Mouse (Mus musculus) hindbrain, embryonic 14.5 days (tissue): ENCODE data around the gene Bpgm. TPM values are rescaled to one million over a fixed set of nuclear protein-coding genes. Genes with fewer than 3 reads are reported as not detected.

ENCODE experiments used
- ATAC-seq: fragments of 200-750 bp; cut with Nextera tagmentation; 2 replicates; pipeline ENCODE4 v1.8.0; 2017; ENCODE audit warnings: moderate number of reproducible peaks, mild to moderate bottlenecking, moderate TSS enrichment, moderate library complexity; ENCODE audit not compliant: low FRiP score
- DNase-seq: peaks from one replicate; pipeline ENCODE4 v3.0.0-alpha.2; 2015; ENCODE audit warnings: low spot score
- H3K27ac ChIP-seq: fragments of 300-500 bp; sonication (generic); 2 replicates; pipeline ENCODE4 v1.5.1; 2014; ENCODE audit warnings: mild to moderate bottlenecking, moderate library complexity
- H3K27me3 ChIP-seq: fragments of 300-500 bp; sonication (generic); 2 replicates; pipeline ENCODE4 v1.6.1; 2014; ENCODE audit warnings: mild to moderate bottlenecking, low read length, mixed read lengths; ENCODE audit not compliant: control insufficient read depth, insufficient read depth
- H3K36me3 ChIP-seq: fragments of 300-500 bp; sonication (generic); replicated peaks from 2 replicates; pipeline ENCODE4 v1.6.1; 2014; ENCODE audit not compliant: control insufficient read depth, insufficient read depth
- H3K4me1 ChIP-seq: fragments of 300-500 bp; sonication (generic); replicated peaks from 2 replicates; pipeline ENCODE4 v1.6.1; 2014; ENCODE audit warnings: antibody characterized with exemption, low read length, mixed read lengths; ENCODE audit not compliant: control insufficient read depth, insufficient read depth
- H3K4me2 ChIP-seq: fragments of 300-500 bp; sonication (generic); replicated peaks from 2 replicates; pipeline ENCODE4 v1.6.1; 2014; ENCODE audit warnings: mild to moderate bottlenecking, moderate library complexity
- H3K4me3 ChIP-seq: fragments of 300-500 bp; sonication (generic); replicated peaks from 2 replicates; pipeline ENCODE4 v1.5.1; 2014; ENCODE audit warnings: mild to moderate bottlenecking, low read length
- H3K9ac ChIP-seq: fragments of 300-500 bp; sonication (generic); 2 replicates; pipeline ENCODE4 v1.6.1; 2014
- H3K9me3 ChIP-seq: fragments of 300-500 bp; sonication (generic); 2 replicates; pipeline ENCODE4 v1.6.1; 2016; ENCODE audit warnings: low read length; ENCODE audit not compliant: control insufficient read depth
- WGBS: fragments of 180-500 bp; shearing (Covaris S2); extraction: QIAGEN DNeasy Blood & Tissue Kit; methylation state at CpG from one replicate; pipeline ENCODE4 v1.1.7; 2014; 5-methylcytosine and 5-hydroxymethylcytosine counted together
- polyA plus RNA-seq: library from polyadenylated mRNA; unstranded; fragments of >200 nt; fragmentation: Nextera tagmentation; extraction: Ambion mirVana; gene quantifications from 2 replicates; pipeline ENCODE4 v1.2.1, GENCODE M21; 2014

Bpgm gene
- polyA plus RNA-seq, 1 experiment from 2014 or later: 85.2 TPM

DNA sequence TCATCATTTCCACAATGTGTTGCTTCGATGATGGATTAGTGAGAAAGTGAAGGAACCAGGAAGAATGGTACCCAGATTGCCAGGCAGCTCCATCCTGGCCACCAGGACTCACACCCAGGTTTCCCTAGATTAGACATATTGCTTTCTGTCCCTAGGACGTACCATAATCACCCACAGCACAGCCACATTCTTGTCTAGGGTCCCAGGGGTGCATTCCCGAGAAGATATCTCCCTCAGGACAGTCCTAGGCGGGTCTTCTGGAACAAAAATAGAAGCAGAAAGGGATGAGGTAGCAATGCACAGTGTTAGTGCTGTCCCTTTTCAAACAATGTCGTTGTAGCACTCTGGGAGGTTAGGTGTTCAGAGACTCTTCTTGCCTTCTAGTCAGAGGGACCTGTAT lies 57.9 kb downstream of the Bpgm start:
- Histone ChIP-seq H3K27ac (no peak overlapping the region), H3K36me3 (no peaks in the 10 kb centered on the region), H3K4me1 (no peaks in the 10 kb centered on the region), H3K4me2 (no peak overlapping the region), H3K4me3 (no peak overlapping the region), H3K9ac (no peak overlapping the region), H3K9me3 (no peaks in the 10 kb centered on the region), H3K27me3 (no peaks in the 10 kb centered on the region)
- ATAC-seq (no peak), DNase-seq (no peak)
- 81% methylated on average over 5 of the region's 5 CpGs for WGBS

DNA sequence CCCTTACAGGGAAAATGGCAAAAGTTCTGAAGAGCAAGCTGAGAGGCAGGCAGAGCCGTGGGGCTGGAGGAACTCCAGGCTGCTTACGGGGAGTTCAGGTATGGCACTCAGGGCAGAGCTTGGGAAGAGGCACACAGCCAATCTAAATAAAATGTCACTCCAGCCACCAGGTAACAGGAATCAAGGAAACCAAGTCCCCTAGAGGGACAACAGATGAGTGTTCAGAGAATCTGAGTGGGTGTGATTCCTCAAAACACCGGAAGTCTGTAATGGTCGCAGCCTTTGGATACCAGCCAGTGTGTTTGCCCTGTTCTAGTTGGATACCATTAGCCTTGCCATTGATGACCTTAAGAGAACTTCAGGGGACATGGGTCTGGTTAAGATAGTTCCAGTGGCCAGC lies 66.9 kb downstream of the Bpgm start:
- Histone ChIP-seq H3K27me3 (no peaks in the 10 kb centered on the region), H3K27ac (no peak overlapping the region), H3K4me1 (peaks cover 22% of the 10 kb centered on the region), H3K9me3 (no peaks in the 10 kb centered on the region), H3K4me2 (no peak overlapping the region), H3K4me3 (no peak overlapping the region), H3K36me3 (no peaks in the 10 kb centered on the region), H3K9ac (no peak overlapping the region)
- DNase-seq (no peak), ATAC-seq (no peak)
- WGBS: 83% methylated on average over 4 of the region's 4 CpGs

DNA sequence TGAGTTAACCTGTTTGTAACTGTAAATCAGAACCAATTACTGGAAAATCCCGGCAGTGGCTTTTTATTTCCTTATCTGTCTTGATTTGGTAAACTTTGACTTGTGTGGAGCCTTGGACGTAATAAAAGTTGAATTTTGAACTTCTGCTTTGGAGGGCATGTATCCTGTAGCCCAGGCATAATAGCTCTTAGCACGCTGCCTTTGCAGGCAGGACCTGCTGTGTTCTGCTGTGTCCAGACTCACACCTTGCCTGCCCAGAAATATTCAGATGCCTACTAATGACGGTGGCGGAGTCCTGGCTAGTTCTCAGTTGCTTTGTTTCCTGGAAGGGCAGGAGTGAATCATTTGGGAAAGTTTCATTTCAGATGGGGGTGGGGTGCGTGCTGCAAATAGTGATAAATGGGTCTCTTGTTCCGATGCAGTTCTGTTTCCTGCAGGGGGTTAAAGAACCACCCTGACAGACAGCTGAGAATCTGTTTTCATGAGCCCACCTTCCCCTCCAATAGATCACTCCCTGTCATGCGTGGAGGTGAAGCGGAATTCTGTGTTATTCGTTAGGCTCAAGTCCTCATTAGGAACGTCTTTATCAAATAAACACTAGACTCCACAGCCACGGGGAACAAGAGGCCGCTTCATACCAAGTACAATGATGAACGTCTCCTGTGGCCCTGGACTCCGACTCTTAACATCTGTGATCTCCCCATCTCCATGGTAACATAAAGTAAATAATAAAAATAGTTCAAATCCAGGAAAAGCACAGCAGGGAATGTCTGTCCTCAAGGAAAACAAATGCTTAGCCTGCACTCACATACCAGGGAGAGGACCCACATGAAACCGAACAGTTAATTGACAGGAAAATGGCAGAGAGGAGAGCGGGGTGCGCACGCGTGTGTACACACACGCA lies 67.5 kb downstream of the Bpgm start:
- ATAC-seq (no peak), DNase-seq (no peak)
- H3K4me3 ChIP-seq: no peak overlapping the region
- H3K27me3 ChIP-seq: no peaks in the 10 kb centered on the region
- whole genome bisulfite sequencing: 51% methylated on average over 21 of the region's 21 CpGs
- peaks cover 22% of the 10 kb centered on the region for H3K4me1 ChIP-seq
- no peak overlapping the region for H3K27ac ChIP-seq
- no peaks in the 10 kb centered on the region for H3K36me3 ChIP-seq
- H3K9me3 ChIP-seq: no peaks in the 10 kb centered on the region
- peak overlapping the region; percentile 30 for H3K4me2 ChIP-seq
- H3K9ac ChIP-seq: no peak overlapping the region

DNA sequence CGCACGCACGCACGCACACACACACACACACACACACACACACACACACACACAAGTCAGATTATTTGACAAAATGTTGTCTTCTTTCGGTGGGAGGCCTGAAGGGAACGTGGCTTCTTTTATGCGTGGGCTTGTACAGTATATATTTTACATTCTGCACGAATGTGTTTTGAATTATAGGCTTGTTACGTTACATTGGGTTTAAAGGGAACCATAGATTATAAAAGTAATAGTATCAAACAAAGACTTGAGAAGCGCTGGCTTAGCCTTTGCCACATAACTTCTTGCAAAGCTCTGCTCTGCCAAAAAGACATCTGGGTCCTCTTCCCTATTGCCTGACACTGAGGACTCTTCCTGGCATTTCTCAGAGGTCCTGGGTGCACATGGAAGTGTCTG lies 68.2 kb downstream of the Bpgm start:
- no peak for ATAC-seq
- 87% methylated on average over 10 of the region's 10 CpGs for WGBS
- H3K9ac ChIP-seq: no peak overlapping the region
- H3K9me3 ChIP-seq: no peaks in the 10 kb centered on the region
- peaks cover 22% of the 10 kb centered on the region for H3K4me1 ChIP-seq
- H3K4me3 ChIP-seq: no peak overlapping the region
- no peaks in the 10 kb centered on the region for H3K36me3 ChIP-seq
- no peak overlapping the region for H3K27ac ChIP-seq
- no peaks in the 10 kb centered on the region for H3K27me3 ChIP-seq
- DNase-seq: no peak
- no peak overlapping the region for H3K4me2 ChIP-seq

DNA sequence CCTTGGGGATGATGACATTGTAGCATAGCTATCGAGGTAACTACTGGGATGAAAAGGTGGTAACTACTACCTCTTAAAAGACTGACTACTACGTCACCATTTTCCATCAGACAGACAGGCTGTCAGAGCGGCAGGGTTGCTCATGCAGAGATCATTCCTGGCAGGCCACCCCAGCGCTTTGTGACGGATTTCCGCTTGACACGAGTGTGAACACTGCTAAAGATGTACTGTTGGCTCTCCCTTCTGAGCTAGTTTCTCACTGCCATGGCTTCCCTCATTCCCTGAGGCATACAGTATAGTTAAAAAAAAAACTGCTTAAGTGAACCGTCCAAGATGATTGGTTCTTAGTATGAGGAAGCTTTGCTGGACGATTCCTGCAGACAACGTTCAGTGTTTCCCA lies 69.3 kb downstream of the Bpgm start:
- Histone ChIP-seq H3K4me1 (peaks cover 22% of the 10 kb centered on the region), H3K9ac (no peak overlapping the region), H3K36me3 (no peaks in the 10 kb centered on the region), H3K4me3 (no peak overlapping the region), H3K27me3 (no peaks in the 10 kb centered on the region), H3K27ac (no peak overlapping the region), H3K9me3 (no peaks in the 10 kb centered on the region), H3K4me2 (no peak overlapping the region)
- DNase-seq: no peak
- no peak for ATAC-seq
- WGBS: 65% methylated on average over 10 of the region's 10 CpGs

DNA sequence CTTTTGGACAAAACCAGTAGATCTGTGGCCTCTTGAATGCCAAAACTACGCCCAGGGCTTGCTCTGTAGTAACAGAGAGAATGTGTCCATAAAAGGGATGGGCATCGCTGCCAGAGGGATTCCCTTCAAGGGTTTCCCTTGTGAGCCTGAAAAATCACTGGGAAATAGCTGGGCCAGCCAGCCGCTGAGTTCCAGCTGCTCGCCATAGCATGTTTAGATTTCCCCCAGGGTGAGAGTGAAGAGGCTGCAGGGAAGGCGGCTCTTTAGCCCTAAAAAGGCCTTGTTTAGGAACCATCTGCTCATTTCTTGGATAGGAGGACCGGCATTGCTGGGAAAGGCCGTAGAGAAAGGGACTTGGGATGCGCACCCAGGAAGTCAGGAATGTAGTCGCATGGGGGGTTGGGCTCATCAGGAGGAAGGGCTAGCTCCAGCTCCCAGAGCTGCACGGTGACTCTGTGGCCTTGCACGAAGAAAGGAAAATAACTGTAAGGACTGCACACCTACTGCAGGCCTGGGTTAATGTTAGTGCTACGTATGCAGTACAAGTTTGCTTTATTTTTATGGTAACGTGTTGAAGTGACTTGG lies 72.5 kb downstream of the Bpgm start:
- H3K4me2 ChIP-seq: no peak overlapping the region
- H3K27ac ChIP-seq: 0 out of 2 replicates have a peak overlapping the region, but pooled peaks have one; percentile 1
- H3K4me3 ChIP-seq: no peak overlapping the region
- no peak overlapping the region for H3K9ac ChIP-seq
- H3K36me3 ChIP-seq: no peaks in the 10 kb centered on the region
- H3K9me3 ChIP-seq: 0 out of 2 replicates have a peak, but pooled peaks cover 6% of the 10 kb centered on the region
- ATAC-seq: no peak
- peaks cover 17% of the 10 kb centered on the region for H3K4me1 ChIP-seq
- whole genome bisulfite sequencing: 42% methylated on average over 13 of the region's 13 CpGs
- DNase-seq: no peak
- H3K27me3 ChIP-seq: no peaks in the 10 kb centered on the region

DNA sequence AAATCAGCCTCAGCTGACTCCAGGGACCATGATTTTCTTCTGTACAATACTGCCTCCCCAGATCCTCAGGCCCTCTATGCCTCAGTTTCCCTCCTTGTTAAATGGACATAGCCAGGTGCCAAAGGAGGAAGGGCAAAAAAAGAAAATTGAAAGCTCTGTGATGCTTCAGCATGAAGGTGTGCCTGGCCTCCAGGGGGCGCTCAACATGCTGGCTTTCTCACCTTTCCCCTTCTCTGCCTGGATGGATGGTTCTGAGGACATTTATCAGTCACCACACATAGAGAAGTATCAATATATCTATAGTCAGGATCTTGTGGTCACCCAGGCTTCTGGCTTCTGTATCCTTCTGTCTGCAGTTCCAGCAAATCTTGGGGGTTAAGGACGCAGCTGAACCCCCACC lies 73.0 kb downstream of the Bpgm start:
- Histone ChIP-seq H3K4me3 (no peak overlapping the region), H3K27me3 (no peaks in the 10 kb centered on the region), H3K9ac (no peak overlapping the region), H3K4me1 (peaks cover 12% of the 10 kb centered on the region; the same call in 1 of the 2 replicates), H3K4me2 (no peak overlapping the region), H3K9me3 (0 out of 2 replicates have a peak, but pooled peaks cover 6% of the 10 kb centered on the region), H3K27ac (no peak overlapping the region), H3K36me3 (no peaks in the 10 kb centered on the region)
- ATAC-seq (no peak), DNase-seq (no peak)
- 38% methylated on average over 2 of the region's 2 CpGs for WGBS

DNA sequence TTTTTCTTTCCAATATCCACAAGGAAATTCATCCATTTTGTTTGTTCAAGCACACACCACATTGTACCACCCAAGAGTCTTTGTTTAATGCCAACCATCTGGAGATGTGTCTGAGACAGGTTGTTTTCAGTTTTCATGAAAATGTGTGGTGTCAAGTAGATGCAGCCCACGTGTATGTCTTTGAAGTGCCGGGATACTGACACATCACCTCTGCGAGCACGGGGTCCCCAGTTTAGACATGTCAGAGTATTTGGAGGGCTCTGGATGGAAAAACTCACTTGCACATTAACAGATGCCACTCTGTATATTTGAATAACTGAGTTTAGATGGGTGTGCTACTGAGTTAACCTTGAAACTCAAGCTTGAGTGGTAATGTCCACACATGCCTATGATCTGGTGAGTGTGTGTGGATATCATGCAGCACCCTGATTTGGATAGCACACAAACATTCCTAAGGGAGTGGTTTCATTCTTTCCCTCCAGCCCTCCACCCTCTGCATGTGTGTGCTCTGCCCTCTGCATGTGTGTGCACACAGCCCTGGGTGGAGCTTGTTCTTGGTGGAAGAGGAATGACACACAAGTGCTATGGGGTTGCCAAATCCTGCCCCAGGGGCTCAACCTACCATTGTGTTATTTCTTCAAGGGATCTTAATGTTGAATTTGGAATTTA lies 76.6 kb downstream of the Bpgm start:
- H3K4me1 ChIP-seq: no peaks in the 10 kb centered on the region

DNA sequence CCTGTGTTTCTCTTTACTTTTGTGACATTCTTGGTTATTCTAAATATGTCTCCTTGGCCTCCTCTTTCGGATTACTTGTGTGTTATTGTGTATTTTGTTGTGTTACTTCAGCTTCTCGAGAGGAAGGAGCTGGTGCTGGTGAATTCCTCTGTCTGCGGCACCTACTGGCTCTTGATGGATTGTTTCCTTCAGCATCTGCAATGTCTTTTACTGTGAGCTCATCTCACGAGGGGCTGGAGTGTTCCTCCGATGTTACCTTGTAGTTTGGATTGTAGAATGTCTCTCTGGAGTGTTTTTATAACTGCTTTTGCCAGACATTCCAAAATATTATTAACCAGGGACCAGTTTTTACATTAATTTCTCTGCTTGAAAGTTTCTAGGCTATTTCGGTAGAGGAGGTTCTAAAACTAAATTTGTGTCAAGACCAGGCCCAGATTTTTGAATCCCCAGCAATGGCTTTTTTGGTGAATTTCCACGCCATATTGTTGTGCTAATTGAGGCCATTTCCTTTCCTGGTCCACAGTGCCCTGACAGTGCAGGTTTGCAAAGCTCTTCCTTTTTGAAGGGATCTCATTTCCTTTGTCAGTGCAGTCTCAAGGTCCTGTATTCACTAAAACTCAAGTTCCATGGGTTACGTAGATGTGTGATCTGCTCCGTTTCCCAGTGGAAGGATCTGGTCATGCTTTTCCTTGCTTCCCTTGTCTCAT lies 78.4 kb downstream of the Bpgm start:
- 0 out of 2 replicates have a peak, but pooled peaks cover 6% of the 10 kb centered on the region for H3K9me3 ChIP-seq
- DNase-seq (no peak), ATAC-seq (no peak)
- 74% methylated on average over 9 of the region's 9 CpGs for WGBS
- H3K27me3 ChIP-seq: no peaks in the 10 kb centered on the region
- no peaks in the 10 kb centered on the region for H3K4me1 ChIP-seq
- no peaks in the 10 kb centered on the region for H3K36me3 ChIP-seq
- no peak overlapping the region for H3K27ac ChIP-seq
- H3K9ac ChIP-seq: no peak overlapping the region
- H3K4me3 ChIP-seq: no peak overlapping the region
- H3K4me2 ChIP-seq: no peak overlapping the region

More for the DNA sequence above, 76.6 kb downstream of the Bpgm start:
- no peak overlapping the region for H3K4me3 ChIP-seq
- no peaks in the 10 kb centered on the region for H3K36me3 ChIP-seq
- 97% methylated on average over 4 of the region's 4 CpGs for WGBS
- no peak overlapping the region for H3K9ac ChIP-seq
- DNase-seq: no peak
- ATAC-seq: no peak
- no peak overlapping the region for H3K4me2 ChIP-seq
- no peaks in the 10 kb centered on the region for H3K27me3 ChIP-seq
- no peak overlapping the region for H3K27ac ChIP-seq
- 0 out of 2 replicates have a peak, but pooled peaks cover 6% of the 10 kb centered on the region for H3K9me3 ChIP-seq
